Mouse (Mus musculus) myocyte (in vitro differentiated cells): Measurements from ENCODE around the gene Mavs. TPM values are rescaled to one million over a fixed set of nuclear protein-coding genes. Genes with fewer than 3 reads are reported as not detected.

ENCODE experiments used
- H3K27me3 ChIP-seq: one replicate; pipeline ENCODE4 v1.6.1; 2011; ENCODE audit not compliant: control insufficient read depth, insufficient read depth, insufficient read length
- H3K36me3 ChIP-seq: one replicate; pipeline ENCODE4 v1.6.1; 2011; ENCODE audit not compliant: control insufficient read depth, insufficient read depth
- H3K4me2 ChIP-seq: one replicate; pipeline ENCODE4 v1.6.1; 2011; ENCODE audit warnings: low read depth, control low read depth
- H3K4me3 ChIP-seq: one replicate; pipeline ENCODE4 v1.5.1; 2011; ENCODE audit warnings: mild to moderate bottlenecking, control low read depth, moderate library complexity
- H3K79me2 ChIP-seq: one replicate; pipeline ENCODE4 v1.6.1; 2011; ENCODE audit not compliant: control insufficient read depth, insufficient read depth
- H3ac ChIP-seq: one replicate; pipeline ENCODE4 v1.6.1; 2011; ENCODE audit not compliant: control insufficient read depth, insufficient read length
- CEBPB ChIP-seq: IDR thresholded peaks from 2 replicates; pipeline ENCODE4 v1.6.1; 2011; ENCODE audit warnings: mild to moderate bottlenecking, moderate library complexity; ENCODE audit not compliant: poor library complexity, insufficient read depth, severe bottlenecking
- E2F4 ChIP-seq: IDR thresholded peaks from one replicate; pipeline ENCODE4 v1.6.1; 2011; ENCODE audit warnings: mild to moderate bottlenecking, control low read depth, moderate library complexity; ENCODE audit not compliant: insufficient read depth
- MAX ChIP-seq: IDR thresholded peaks from one replicate; pipeline ENCODE4 v1.6.1; 2011; ENCODE audit warnings: low read depth, mild to moderate bottlenecking, control low read depth
- MYOD1 ChIP-seq, 3 experiments: IDR thresholded peaks; one replicate each; pipeline ENCODE4 v1.6.1; 2011; ENCODE audit warnings: control low read depth in 2 of 3, low read depth in 2 of 3, mild to moderate bottlenecking in 2 of 3, moderate library complexity in 1 of 3; ENCODE audit not compliant: insufficient read length in 2 of 3, control insufficient read depth in 1 of 3
- MYOG ChIP-seq, 3 experiments: IDR thresholded peaks; one replicate each; pipeline ENCODE4 v1.6.1; 2011; ENCODE audit warnings: control low read depth in 2 of 3, low read depth in 2 of 3, mild to moderate bottlenecking in 2 of 3; ENCODE audit not compliant: insufficient read length in 2 of 3, control insufficient read depth in 1 of 3, insufficient read depth in 1 of 3
- POLR2A ChIP-seq: IDR thresholded peaks from one replicate; pipeline ENCODE4 v1.6.1; 2011; ENCODE audit warnings: low read depth, mild to moderate bottlenecking, control low read depth, moderate library complexity; ENCODE audit not compliant: insufficient read length
- POLR2AphosphoS2 ChIP-seq: IDR thresholded peaks from one replicate; pipeline ENCODE4 v1.6.1; 2011; ENCODE audit warnings: low read depth, control low read depth; ENCODE audit not compliant: insufficient read length
- REST ChIP-seq: IDR thresholded peaks from one replicate; pipeline ENCODE4 v1.6.1; 2011; ENCODE audit warnings: mild to moderate bottlenecking, control low read depth, moderate library complexity; ENCODE audit not compliant: insufficient read depth, insufficient read length
- SRF ChIP-seq: IDR thresholded peaks from one replicate; pipeline ENCODE4 v1.6.1; 2011; ENCODE audit warnings: low read depth; ENCODE audit not compliant: control insufficient read depth, insufficient read length
- TCF12 ChIP-seq: IDR thresholded peaks from one replicate; pipeline ENCODE4 v1.6.1; 2011; ENCODE audit warnings: mild to moderate bottlenecking, control low read depth; ENCODE audit not compliant: poor library complexity, insufficient read depth, severe bottlenecking
- TCF3 ChIP-seq: IDR thresholded peaks from one replicate; pipeline ENCODE4 v1.6.1; 2011; ENCODE audit warnings: low read depth, control low read depth; ENCODE audit not compliant: insufficient read length
- USF1 ChIP-seq: IDR thresholded peaks from one replicate; pipeline ENCODE4 v1.6.1; 2011; ENCODE audit warnings: low read depth, mild to moderate bottlenecking, control low read depth, moderate library complexity
- polyA plus RNA-seq: library from polyadenylated mRNA; unstranded; fragments of >200 nt; fragmentation: generic; extraction: Trizol; gene quantifications from one replicate; pipeline ENCODE4 v1.2.1, GENCODE M21; 2012; ENCODE audit warnings: missing spikeins

Mavs gene
- polyA plus RNA-seq, 1 experiment: 16.6 TPM

DNA sequence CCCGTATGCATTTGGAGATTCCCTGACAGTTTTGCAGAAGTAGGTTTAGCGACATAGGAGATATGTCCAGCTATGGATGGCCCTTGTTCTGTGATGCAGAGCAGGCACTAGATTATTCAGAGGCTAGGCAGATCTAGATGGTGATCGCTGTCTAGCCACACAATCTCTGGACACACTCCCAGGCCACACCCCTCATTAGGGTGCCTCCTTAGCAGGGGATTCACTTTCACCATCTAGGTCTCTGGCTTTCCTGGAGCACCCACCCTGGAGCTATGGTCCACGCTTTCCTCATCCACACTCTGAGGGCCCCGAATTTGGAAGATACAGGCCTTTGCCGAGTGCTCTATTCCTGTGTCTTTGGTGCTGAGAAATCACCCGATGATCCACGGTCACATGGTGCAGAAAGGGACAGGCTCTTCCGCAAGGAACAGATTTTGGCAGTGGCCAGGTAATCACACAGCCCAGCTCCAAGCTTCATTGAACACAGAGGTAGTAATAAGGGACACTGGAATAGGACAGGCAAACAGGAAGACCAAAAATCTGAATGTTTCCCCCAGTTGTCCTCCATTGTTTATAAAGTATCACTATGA is 22.7 kb upstream of the Mavs start:
- Histone ChIP-seq H3ac (peak overlapping the region; percentile 13), H3K27me3 (no peaks in the 10 kb centered on the region), H3K79me2 (peaks cover 6% of the 10 kb centered on the region), H3K36me3 (no peaks in the 10 kb centered on the region), H3K4me2 (peak overlapping the region; percentile 65), H3K4me3 (peak overlapping the region; percentile 48)
- no peak for TF ChIP-seq POLR2AphosphoS2
- TF ChIP-seq MYOG (IDR thresholded peaks at IDR 0.05; ENCODE audit: control insufficient read depth in 1 of 3, insufficient read depth in 1 of 3, insufficient read length in 2 of 3, low read depth in 2 of 3): no peak
- TF ChIP-seq SRF: no peak
- no peak for TF ChIP-seq CEBPB
- no peak for TF ChIP-seq MAX
- TF ChIP-seq POLR2A: peak; percentile 26
- no peak for TF ChIP-seq REST
- peak; percentile 72 for TF ChIP-seq USF1
- TF ChIP-seq MYOD1 (IDR thresholded peaks at IDR 0.05; ENCODE audit: control insufficient read depth in 1 of 3, insufficient read length in 2 of 3, low read depth in 2 of 3): no peak
- no peak for TF ChIP-seq E2F4
- TF ChIP-seq TCF12: no peak
- TF ChIP-seq TCF3: no peak

DNA sequence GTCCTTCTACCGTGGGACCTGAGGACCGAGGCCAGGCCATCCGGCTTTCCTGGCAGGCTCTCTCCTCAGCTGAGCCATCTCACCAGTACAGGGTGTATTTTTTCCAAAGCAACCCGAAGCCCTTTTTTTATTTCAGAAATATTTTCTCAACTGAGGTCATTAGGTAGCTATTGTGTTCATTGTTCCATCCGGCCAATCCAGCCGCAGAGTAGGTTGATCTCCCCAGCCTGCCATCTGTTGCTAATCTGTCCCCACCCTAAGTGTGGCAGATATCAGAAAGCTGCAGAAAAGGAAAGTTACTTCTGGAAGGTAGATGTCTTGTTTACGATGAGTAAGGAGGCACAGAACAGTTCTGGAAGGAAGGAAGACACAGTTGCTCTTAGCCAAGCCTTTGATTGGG is 20.1 kb upstream of the Mavs start:
- TF ChIP-seq POLR2A (no peak), TCF12 (no peak), SRF (no peak), CEBPB (no peak)
- H3K4me2 ChIP-seq: no peak overlapping the region
- no peak overlapping the region for H3ac ChIP-seq
- no peaks in the 10 kb centered on the region for H3K27me3 ChIP-seq
- no peak overlapping the region for H3K4me3 ChIP-seq
- peaks cover 6% of the 10 kb centered on the region for H3K79me2 ChIP-seq
- no peaks in the 10 kb centered on the region for H3K36me3 ChIP-seq

DNA sequence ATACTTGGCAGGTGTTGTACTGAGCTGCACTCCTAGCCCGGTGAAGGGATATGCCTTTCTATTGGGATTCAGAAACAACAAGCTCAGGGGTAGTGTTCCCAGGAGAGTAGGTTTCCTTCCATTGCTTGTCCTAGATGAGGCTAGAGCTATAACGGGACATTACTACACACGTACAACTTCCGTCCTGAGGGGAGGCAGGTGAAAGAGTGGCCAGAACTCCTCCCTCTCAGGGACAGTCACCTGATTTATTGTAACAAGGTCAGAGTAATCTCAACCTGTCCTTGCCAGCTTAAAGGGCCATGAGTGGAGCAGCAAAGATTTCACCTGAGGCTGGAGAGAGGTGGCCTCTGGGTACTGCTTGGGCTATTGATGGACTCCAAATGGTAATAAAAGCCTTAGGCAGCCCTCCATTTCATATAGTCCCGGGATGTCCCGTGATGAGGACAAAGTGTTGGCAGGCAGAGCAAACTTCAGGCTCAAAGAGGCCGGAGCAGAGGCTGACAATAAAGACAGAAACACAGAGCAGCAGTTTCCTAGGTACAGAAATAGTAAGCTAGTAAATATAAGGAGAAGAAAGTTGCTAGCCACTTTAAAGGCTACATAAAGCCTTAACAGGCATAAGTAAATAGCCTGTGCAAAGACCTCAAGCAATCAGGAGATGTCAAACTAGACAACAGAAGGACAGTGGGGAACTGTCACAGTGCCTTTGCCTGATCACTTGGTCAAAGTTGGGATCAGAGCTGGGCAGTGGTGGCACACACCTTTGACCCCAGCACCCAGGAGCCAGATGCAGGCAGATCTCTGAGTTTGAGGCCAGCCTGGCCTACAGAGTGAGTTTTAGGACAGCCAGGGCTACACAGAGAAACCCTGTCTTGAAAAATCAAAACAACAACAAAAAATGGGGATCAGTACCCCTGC is 17.7 kb upstream of the Mavs start:
- TF ChIP-seq POLR2AphosphoS2 (no peak), MYOG (IDR thresholded peaks at IDR 0.05; ENCODE audit: control insufficient read depth in 1 of 3, insufficient read depth in 1 of 3, insufficient read length in 2 of 3, low read depth in 2 of 3) (no peak), REST (no peak), CEBPB (no peak), SRF (no peak), POLR2A (no peak), USF1 (no peak), TCF12 (no peak)
- Histone ChIP-seq H3ac (no peak overlapping the region), H3K36me3 (no peaks in the 10 kb centered on the region), H3K79me2 (peaks cover 6% of the 10 kb centered on the region), H3K4me2 (no peak overlapping the region), H3K27me3 (no peaks in the 10 kb centered on the region), H3K4me3 (no peak overlapping the region)

DNA sequence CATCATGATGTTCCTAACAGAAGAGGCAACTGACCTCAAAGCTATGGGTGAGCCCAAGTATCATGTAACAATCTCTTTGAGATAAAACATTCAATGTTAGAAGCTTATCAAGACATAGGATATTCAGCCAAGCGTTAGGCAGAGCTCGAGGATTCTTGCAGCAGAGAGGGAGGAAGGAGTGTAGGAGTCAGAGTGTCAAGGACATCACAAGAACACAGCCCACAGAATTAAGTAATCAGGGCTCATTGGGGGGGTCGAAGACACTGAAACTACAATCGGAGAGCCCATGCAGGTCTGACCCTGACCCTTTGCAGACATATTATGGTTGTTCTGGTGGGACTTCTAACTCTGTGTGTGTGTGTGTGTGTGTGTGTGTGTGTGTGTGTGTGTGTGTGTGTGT is 13.8 kb upstream of the Mavs start:
- H3K4me2 ChIP-seq: no peak overlapping the region
- no peak overlapping the region for H3K4me3 ChIP-seq
- H3K79me2 ChIP-seq: no peaks in the 10 kb centered on the region
- H3K36me3 ChIP-seq: no peaks in the 10 kb centered on the region
- TF ChIP-seq CEBPB (no peak), E2F4 (no peak), MAX (no peak), POLR2A (no peak)
- H3K27me3 ChIP-seq: no peaks in the 10 kb centered on the region
- H3ac ChIP-seq: no peak overlapping the region

DNA sequence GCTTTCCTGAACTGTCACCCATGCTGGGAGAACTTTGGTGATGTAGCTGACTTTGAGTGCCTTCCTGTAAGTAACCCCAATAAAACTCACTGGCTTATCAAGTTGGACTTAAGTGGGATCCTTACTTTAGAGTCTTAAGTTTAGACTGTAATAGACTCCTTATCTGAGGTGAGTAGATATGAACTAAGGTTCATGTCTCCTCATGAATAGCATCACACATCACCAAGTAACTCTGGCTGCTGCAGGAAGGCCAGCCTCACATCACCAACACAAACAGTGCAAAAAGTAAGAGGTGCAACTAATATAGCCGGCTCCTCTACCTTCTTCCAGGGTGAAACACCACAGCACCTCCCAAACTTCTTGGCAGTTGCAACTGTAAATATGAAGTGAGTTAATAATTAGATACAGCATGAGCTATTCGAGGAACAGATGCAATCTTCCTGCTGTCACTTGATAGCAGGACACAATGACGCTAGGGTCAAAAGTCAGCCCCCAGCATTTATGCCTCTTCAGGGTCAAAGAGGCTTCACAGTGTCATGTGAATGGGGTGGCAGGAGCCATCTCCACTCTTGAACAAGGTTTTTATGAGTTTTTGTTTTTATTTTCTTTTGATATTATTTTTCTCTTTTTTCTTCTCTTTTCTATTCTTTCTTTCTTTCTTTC is 11.9 kb upstream of the Mavs start:
- no peak for TF ChIP-seq REST
- no peak for TF ChIP-seq POLR2A
- TF ChIP-seq POLR2AphosphoS2: no peak
- TF ChIP-seq USF1: no peak
- Histone ChIP-seq H3K4me3 (no peak overlapping the region), H3K36me3 (no peaks in the 10 kb centered on the region), H3ac (no peak overlapping the region), H3K27me3 (no peaks in the 10 kb centered on the region), H3K4me2 (no peak overlapping the region), H3K79me2 (no peaks in the 10 kb centered on the region)
